Mouse (Mus musculus) spleen, postnatal 14 days (tissue): ENCODE measurements around the gene Ola1.

ENCODE experiments used
- DNase-seq, 2 experiments: peaks; one replicate each; pipeline ENCODE4 v3.0.0; 2021 to 2022; ENCODE audit warnings: low spot score in 2 of 2

The Ola1 gene

DNA sequence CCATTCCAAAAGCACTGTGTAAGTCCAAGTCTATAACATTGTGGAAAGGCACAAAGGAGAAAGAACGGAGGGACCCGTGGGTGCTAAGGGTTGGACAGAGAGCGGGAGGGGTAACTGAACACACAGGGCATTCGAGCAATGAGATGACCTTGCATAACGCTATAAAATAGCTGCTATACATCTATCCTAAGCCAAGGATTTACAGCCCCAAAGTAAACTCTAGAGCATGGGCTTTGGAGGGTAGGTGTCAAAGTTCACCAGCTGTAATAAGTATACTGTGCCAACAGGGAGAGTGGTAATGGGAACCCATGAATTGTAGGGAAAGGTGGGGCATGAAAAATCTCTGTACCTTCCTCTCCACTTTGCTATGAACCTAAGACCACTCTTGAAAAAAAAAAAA, at the start of gene Ola1:
Gene Ola1, minus strand, starts transcription at position 12 of the 400 bp plus-strand sequence.
- DNase-seq: no peak

DNA sequence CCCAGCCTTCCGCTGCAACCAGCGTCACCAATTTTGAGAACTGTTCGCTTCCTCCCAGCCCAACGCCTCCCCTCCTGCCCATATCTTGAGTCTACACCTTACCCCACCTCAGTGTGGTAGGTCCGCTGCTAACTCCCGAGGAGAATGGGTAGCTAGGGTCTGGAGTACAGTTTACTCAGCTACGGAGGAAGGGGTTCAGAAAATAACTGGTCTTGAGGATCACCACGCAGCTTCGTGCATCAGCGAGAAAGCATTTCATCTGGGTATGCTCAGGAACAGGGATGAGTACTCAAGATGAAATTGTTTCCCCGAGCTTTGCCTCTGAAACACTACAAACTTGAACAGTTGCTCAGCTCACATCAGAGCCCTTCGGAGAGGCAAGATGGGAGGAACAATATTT, 49.6 kb upstream of the Ola1 start:
- no peak for DNase-seq

DNA sequence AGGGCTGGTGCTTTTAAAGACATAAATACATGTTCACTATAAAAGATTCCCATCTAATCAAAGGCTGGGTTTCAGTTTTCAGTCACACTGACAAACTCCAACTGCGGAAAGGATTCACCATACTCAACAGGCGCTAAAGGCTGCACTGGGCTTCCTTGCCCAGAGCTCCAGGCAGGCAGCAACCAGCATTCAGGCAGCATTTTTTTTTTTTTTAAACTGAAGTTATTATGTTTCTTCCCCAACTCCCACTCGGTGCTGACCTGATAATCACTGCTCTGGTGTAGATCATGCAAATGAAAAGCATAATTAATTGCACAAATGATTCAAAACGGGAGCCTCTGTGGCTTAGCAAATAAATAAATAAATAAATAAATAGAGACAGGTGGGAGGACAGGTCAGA, 49.1 kb upstream of the Ola1 start:
- DNase-seq: no peak

DNA sequence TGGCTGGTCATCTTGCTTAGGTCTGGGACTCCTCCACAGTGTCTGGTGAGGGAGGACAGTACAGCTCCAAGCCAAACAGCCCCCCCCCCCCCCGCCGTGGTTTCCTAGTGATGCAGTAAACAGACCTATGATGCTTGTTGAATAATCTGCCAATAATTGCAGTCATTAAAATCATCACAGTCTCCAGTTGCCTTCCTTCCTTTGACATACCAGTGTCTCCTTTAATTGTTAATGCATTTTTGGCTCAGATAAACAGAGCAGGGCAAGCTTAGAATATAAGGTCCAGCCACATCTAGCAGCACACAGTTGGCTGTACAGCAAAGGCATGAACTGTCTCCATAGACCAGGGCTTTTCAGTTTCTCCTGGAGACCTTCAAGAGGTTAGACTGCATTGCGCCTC, 48.5 kb upstream of the Ola1 start:
- no peak for DNase-seq

DNA sequence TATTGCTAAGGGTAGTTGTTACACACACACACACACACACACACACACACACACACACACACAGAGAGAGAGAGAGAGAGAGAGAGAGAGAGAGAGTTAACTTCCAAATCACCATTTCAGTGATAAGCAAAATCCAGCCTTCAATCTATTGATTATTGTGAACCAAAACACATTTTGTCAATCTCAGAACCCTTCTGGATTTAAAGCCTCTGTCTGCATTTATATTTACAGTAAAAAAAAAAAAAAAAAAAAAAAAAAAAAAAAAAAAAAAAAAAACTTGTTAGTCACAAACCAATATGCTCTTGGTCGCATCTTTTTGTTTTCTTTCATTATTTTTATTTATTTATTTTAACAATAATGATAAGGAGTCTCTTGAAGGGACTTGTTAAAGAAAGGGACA, 47.9 kb upstream of the Ola1 start:
- DNase-seq: no peak

DNA sequence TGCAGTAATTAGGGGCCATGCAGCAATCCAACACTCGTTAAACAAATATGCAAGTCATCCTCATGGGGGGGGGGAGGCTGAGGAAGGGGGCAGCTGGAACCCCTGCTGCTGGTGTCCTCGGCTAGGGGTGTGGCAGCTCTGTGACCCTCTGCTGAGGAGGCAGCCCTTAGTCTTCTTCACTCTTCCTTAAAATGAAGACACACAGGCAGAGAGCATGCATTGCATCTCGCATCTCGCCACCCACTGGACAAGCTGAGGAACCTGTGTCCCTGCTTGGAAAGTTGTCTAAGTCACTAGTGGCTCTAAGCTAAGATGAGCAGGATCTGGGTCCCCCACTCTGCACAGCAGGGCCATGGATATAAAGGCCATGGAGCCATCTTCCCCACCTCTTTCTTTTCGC, 47.3 kb upstream of the Ola1 start:
- no peak for DNase-seq

DNA sequence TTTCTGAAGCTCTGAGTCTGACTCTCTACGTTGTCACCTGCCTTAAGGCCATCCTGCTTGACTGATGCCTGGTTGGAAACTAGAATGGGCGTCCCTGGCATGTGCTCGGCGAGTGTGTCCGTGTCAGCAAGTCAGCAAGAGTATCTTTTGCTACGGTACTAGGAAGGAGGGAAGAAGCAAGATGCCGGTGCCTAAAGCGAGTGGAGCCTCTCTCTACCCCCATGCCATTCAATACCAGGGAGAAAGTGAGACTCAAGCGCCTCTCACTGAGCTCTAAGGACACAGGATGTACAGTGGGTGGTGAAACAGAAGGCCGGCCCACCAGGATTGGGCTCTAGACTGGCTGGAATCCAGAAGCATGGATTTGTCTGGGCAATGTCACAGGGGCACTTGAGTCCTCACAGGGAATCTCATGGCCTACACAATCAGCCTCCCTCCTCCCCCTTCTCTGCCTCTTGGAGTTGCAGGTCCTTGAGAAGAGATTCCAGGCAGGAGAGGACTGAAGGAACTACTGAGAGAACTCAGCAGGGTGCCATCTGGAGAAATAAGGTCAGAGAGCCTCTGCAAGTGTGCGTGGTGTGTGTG, 46.0 kb upstream of the Ola1 start:
- DNase-seq: no peak

DNA sequence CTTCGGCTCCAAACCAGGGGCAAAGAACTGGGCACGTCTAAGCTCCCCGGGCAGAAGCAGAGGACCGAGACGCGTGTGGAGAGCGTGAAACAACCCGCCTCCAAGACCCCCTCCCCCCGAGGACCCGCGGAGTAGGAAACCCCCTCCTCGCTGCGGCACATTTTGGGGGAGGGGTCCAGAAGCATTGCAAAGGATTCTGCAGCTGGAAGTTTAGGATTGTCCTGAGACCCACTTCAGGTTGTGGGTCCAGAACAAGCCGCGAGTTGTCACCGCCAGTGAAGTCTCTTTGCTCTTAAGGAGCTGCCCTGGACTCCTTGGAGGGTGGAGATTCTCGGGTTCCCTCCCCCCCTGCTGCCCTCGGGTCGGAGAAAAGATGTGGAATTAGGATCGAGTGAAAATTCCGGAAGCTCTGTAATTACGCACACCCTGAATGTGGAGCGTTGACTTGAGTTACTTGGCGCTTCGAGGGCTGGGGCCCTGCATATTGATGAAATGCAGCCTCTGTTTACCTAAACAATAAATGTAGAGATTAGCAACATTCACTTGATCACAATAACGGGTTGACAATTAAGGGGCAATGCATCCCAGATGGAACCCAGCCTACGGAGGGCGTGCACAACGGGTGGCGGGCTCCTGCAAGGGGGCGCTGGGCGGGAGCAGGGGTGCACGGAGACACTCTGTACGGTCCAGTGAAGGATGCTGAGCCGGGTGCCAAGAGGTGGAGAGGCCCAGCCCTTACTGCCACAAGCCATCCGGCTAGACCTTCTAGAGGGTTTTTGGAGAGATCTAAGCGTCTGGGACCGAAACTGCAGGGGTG, 45.3 kb upstream of the Ola1 start:
- no peak for DNase-seq

DNA sequence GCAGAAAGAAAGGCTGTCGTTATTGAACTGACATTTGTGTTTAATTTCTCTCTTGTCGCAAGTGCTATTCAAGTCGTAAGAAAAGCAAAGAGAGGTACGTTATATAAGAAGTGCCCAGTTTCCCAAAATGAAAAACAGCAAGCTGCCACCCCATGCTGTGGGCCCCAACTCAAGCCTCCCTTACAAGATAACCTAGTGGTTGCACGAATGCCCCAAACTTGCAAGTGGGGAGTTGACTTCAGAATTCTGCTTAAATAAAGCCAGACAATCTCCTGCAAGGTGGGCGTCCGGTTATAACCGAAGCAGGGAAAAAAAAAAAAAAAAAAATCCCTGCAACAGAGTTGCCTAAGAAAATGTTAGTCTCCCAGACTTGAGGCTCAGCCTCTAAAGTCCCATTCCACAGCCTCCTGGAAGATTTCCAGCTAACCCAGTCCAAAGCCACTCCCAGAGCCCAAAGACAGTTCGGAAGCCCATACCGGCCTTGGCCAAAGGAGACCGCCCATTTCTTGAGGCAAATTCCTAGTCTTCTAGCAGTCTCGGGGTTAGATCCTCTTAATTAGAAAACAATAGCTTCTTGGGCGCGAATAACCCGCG, 44.5 kb upstream of the Ola1 start:
- DNase-seq: no peak

DNA sequence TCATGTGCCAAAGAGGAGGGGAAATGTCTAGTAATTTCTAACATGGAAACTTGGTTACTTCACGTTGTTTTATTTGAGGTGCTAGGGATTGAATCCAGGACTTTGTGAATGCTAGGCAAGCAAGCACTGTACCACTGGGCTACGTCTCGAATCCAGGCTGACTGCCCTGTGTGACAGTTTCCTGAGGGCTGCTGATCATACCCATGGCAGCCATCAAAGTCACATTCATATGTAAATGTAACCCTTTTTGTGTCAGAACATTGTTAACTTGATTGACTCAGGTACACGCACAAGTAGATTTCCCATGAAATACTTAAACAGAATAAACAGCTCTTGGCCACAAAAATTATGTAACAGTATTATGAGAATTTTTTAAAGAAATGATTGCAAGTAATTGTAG, 30.0 kb upstream of the Ola1 start:
- no peak for DNase-seq

DNA sequence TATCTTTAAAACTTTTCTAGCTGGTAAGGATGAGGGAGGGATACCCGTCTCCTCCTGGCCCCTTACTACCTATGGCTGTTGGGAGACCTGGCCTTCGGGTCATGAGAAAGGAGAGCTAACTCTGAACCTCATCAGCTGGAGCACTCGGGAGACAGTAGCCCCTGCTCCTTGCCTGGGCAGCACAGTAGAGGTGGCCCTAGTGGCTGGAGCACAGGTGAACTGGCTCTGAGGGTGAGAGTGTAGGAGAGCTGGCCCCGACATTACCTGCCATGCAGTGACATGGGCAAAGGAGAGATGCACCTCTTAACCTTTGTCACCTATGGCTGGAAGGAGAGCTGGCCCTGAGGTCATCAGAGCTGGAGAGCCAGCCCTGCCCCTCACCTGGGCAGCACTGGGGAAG, 22.6 kb upstream of the Ola1 start:
- no peak for DNase-seq

DNA sequence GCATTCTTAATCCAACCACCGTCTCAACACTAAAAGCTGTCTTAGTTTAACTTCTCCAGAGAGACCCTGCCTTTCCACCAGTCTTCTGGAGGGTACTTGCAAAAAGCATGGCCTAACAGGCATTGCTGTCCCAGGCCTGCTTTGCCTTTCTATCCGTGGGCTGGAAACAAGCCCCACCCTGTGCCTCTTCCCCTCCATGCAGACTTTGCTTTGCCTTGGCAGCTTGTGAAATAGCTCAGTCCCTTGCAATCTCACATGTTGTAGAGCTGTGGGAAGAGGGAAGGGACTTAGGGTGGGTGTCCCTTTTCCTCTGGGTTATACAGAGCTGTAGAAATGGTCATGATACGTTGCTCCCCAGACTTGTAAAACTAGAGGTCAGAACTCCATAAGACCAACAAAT, 12.4 kb upstream of the Ola1 start:
- no peak for DNase-seq

DNA sequence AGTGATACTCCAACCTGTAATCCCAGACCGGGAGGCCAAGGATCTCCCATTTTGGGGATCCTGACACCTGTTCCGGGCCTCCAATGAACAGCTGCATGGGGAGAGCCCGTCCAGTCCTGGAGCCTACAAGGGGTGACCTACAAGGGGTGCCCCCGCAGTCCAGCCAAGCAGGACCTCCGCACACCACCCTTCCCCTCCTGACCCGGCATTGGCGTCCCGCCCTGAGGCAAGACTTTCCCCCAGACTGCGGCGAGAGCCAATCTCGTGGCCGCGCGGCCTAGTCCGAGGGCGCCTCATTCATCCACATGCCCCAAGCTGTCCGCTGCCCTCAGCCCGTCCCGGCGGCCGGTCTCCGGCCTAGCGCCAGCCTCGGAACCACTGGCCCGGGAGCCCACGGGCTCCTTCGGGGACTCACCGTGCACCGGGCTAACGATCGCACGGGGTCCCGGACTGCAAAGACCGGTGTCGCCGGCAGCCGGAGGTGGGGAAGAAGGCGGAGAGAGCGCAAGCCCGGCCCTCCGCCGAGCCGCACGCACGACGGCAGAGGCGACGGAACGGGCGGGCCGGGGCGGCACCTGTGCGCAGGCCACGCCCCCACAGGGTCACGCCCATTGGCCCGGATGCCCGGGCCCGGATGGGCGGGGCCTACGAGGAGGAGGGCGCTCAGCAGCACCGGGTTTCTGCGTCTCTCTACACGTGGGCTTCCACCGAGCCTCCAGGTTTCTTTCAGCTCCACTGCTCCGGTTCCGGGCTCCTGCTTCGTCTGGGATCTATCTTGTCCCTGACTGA, 4.7 kb downstream of the Ola1 start:
- peak; percentile 92 to 95 for DNase-seq

DNA sequence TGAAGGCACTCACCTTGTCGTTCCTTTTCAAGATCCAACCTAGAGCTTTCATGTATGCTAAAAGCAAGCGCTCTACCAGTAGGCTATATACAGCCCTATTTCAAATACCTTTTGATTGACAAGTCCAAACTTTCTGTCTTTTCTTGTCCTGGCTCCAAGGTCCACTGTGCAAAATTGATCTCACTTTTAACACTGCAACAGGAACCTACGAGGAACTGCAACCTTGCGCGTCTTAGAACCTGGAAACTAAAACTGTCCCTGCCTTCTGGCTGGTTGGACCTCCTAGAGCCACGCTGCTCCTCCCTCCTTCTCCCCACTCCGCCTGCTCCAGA, 5.2 kb downstream of the Ola1 start:
- DNase-seq: no peak

DNA sequence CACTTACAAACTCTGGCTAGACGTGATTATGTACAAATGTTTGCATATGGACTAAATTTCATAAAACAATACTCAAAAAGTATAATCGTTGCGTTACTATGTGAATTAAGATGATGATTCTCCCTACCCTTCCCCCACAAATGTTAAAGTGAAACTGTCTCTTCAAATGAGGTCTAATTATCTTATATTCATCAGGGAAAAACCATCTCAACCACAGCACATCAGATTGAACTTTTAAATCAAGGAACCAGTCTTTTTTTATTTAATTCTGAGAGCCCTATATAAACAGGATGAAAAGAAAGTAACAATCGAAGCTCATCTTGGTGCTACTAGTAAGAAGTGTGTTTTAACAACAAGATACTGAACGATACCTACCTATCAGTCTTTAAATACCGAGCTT, 14.4 kb downstream of the Ola1 start:
- no peak for DNase-seq

DNA sequence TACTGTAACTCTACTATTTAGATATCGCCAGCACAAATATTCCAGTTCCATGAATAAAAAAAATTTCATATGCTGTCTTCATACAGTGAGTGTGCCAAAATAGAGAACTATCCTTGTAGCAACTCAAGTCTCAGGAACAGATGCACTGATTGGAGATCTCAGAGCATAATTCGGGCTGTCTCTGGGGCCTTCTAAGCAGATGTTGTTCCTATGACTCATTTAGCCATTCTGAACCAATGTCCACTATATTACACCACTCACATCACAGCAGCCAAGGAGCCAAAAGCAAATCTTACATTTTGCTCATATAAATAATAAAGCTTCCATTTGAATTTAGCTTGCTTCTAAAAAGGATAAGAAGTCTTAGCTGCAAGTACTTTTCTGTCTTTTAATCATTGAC, 30.2 kb downstream of the Ola1 start:
- no peak for DNase-seq

DNA sequence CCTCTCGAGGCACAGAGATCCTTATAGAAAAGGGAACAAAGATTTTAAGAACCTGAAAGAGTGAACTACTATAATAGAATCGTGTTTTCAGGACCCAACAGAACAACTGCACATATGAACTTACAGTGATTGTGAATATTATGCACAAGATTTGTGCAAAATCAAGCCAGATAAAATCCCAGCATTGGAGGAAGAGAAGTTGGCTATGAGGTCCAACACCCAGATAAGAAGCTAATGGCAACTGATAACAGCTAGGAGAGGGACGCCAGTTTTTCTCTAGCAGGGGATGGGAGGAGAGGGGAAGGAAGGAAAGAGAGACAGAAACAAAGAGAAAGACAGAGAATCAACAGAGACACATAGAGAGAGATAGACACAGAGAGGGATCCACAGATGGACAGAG, 33.5 kb downstream of the Ola1 start:
- DNase-seq: no peak

DNA sequence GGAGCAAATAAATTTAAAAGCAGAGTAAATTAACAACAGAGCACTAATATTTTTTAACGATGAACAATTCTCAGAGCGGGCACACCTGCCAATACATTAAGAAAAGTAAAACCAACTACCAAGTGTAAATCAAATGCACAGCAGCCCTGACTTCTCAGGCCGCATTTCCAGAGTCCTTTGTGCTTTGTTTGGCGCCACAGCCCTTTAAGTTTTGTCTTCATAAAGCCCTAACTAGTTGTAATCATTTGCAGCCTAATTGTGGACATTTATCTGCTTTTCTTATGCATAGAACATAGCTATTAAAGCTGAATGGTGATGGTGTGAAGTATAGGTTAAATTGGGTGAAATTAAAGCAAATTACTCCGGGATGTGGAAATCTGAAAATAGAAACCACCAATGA, 49.2 kb downstream of the Ola1 start:
- DNase-seq: no peak

DNA sequence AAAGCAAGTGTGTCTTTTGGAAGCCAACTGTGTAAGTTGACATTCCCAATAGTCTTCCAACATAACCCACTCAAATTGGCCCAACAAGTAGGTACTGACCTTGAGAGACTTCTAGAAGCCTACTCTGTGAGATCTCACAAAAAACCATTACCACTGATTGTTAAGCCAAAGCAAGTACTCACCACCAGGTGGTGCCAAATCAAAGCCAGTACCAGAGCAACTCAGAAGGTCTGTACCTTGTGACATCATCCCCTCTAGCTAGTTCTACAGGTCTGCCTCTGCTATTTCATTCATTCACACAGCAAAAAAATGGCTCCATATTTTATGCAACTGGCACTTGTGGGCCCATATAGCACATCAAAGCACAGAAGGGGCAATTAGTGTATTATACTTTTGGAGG, 51.6 kb downstream of the Ola1 start:
- peak; percentile 19 to 62 for DNase-seq

DNA sequence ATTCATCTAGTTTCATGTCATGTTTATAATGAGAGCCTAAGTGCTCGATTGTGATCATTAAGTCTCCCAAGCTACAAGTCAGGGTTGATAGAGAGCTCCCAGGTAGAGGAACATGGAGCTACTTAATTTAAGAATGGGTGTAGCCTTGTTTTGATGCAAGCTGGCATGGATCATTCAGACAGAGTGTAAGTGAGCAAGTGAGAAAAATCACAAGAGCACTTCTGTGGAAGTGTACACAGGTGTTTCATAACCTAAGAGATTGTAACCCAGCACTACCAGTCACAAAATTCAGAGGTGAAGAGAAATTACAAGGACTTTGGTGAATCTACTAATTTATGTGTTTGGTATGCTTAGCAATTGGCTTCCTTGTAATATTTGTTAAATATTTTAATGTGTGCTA, 54.1 kb downstream of the Ola1 start:
- no peak for DNase-seq

DNA sequence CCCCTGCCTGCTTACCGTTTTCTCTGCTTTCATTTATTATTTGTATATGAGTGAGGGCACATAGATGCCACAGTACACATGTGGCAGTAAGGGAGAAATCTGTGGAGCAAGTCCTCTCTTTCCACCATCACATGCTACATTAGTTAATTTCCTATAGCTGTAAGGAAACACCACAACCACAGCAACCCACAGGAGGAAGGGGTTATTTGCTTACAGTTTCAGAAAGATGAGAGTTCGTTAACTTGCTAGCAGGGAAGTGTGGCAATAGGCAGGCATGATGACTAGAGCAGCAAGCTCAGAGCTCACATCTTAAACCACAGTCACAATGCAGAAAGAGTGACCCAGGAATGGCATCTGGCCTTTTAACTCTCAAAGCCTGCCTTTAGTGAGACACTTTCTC, 58.0 kb downstream of the Ola1 start:
- DNase-seq: no peak

DNA sequence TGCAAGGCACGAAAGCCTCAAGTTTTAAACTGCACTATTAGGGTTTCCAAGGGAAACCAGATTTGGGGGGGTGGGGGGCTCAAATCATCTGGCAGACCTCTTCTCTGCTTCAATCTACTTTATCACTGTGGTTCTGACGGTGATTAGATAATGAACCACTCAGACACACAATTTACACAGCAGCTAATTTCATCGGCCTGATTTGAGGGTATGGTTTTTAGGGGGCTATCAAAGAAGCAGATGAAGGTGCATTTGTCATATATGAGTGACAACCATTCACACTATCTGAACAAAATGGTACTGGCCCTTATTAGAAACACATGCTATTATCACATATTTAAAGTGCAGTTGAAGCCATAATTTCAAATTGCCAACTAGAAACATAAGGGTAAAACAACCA, 61.5 kb downstream of the Ola1 start:
- no peak for DNase-seq

DNA sequence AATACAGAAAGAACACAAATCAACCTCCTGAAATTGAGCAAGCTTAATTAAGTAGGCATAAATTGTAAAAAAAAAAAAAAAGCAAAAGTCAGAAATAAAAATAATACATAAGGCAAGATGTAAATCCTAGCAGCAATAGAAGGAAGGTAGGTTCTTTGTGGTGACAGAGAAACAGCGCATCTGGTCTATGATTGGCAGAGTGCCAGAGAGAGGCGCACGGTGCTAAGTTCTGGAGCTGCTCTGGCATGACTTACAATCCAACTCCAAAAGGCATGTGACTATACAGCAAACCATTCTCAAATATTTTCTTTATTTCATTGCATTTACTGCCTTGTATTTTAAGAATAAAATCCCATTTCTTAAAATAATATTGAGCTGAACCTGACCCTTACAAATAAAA, 68.2 kb downstream of the Ola1 start:
- no peak for DNase-seq
